Mouse (Mus musculus) C2C12 (cell line): Measurements from ENCODE around the gene Olfr1394.

ENCODE experiments used
- CTCF ChIP-seq: IDR thresholded peaks from one replicate; pipeline ENCODE4 v1.5.1; 2011; ENCODE audit not compliant: control insufficient read depth, insufficient read depth, insufficient read length
- MAX ChIP-seq: IDR thresholded peaks from one replicate; pipeline ENCODE4 v1.6.1; 2011; ENCODE audit warnings: mild to moderate bottlenecking, control low read depth

GRCm38 (mm10) chr11:49191083-49191482 is 36.9 kb downstream of the Olfr1394 start:
- no peak for TF ChIP-seq CTCF
- TF ChIP-seq MAX: no peak
